Mouse (Mus musculus) cortical plate, adult 2 months (tissue): Measurements from ENCODE around the gene Cfap73. TPM values are rescaled to one million over a fixed set of nuclear protein-coding genes. Genes with fewer than 3 reads are reported as not detected.
A peak's percentile ranks its signal among the peaks of the same experiment; 100 is the strongest.

Source experiments
- H3K27ac ChIP-seq: fragments of 200-500 bp; 2 replicates; pipeline ENCODE4 v1.5.1; 2012; ENCODE audit warnings: low read length, control low read depth, inconsistent platforms; ENCODE audit not compliant: insufficient read depth
- H3K4me1 ChIP-seq: fragments of 200-500 bp; 2 replicates; pipeline ENCODE4 v1.6.1; 2011; ENCODE audit warnings: low read length; ENCODE audit not compliant: control insufficient read depth, insufficient read depth
- H3K4me3 ChIP-seq: fragments of 200-500 bp; 2 replicates; pipeline ENCODE4 v1.5.1; 2011; ENCODE audit warnings: mild to moderate bottlenecking, low read length, control low read depth; ENCODE audit not compliant: insufficient read depth
- CTCF ChIP-seq: fragments of 200-500 bp; IDR thresholded peaks from 2 replicates; pipeline ENCODE4 v1.5.1; 2011; ENCODE audit warnings: mild to moderate bottlenecking, control low read depth, low read length; ENCODE audit not compliant: insufficient read depth; ENCODE audit errors: extremely low read depth
- POLR2A ChIP-seq: fragments of 200-500 bp; IDR thresholded peaks from 2 replicates; pipeline ENCODE4 v1.6.1; 2011; ENCODE audit warnings: mild to moderate bottlenecking, low read length, control low read depth; ENCODE audit not compliant: insufficient read depth; ENCODE audit errors: extremely low read depth
- polyA plus RNA-seq: library from polyadenylated mRNA; depleted of rRNA; stranded (reverse); fragments of >200 nt; gene quantifications from 2 replicates; pipeline ENCODE4 v1.2.3, GENCODE M21; 2012

Gene Cfap73
- polyA plus RNA-seq, 1 experiment = 0.10 TPM

DNA sequence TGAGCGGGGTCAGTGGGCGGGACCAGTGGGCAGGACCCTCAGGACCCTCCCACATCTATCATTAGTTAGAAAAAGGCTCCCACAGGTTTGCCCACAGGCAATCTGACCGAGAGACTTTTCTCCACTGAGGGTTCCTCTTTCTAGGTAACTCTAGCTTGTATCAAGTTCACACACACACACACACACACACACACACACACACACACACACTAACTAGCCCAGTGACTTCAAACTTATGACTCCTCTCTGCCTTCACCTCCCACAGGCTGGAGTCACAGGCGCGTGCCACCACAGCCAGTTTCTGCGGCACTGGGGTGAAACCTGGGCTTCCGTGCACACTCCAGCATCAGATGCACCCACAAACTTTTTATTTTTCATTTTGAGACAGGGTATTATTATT lies 34.7 kb upstream of the Cfap73 start:
- TF ChIP-seq CTCF (no peak), POLR2A (no peak)
- H3K4me1 ChIP-seq = no peaks in the 10 kb centered on the region
- no peak overlapping the region for H3K4me3 ChIP-seq
- no peak overlapping the region for H3K27ac ChIP-seq

DNA sequence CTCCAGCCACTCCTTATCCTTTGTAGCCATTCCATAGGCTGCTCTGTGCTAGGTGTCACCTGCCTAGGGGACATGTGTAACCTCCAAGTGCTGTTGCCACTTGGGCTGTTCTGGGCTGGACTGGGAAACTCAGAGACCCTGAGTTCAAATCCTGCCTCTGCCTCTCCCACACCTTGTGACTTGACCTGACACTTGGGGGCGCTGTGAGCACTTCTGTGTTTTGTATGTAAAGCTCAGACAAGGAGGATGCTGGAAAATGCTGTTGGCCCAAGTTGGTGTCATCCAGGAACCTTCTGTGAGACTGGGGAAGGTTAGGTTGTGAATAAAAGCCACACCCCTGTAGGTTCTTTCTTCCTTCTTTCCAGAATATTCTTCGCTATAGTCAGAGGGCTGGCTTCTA lies 30.9 kb upstream of the Cfap73 start:
- Histone ChIP-seq H3K4me1 (peaks cover 6% of the 10 kb centered on the region), H3K27ac (no peak overlapping the region), H3K4me3 (no peak overlapping the region)
- TF ChIP-seq CTCF = 0 out of 2 replicates have a peak, but pooled peaks have one; percentile 2
- TF ChIP-seq POLR2A = no peak

DNA sequence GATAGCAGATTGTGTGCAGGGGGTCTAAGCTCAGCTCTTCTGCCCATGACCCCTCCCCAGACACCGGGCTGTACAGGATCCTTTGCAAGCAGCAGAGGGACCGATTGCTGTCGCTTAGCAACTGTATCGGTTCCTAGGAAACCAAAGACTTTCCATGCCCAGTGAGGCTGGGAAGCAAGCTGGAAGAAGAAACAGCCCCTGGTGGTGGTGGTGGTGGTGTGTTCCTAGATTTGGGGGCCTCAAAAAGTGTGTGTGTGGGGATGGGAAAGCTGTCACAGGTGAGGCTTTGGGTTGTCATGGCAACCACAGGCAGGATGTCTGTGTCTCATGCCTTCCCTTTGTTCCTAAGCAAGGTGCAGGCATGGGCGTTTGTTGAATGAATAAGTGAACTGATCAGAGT lies 26.8 kb upstream of the Cfap73 start:
- H3K4me1 ChIP-seq = peaks cover 8% of the 10 kb centered on the region
- H3K4me3 ChIP-seq = no peak overlapping the region
- H3K27ac ChIP-seq = peak overlapping the region; percentile 63
- TF ChIP-seq POLR2A (no peak), CTCF (no peak)

DNA sequence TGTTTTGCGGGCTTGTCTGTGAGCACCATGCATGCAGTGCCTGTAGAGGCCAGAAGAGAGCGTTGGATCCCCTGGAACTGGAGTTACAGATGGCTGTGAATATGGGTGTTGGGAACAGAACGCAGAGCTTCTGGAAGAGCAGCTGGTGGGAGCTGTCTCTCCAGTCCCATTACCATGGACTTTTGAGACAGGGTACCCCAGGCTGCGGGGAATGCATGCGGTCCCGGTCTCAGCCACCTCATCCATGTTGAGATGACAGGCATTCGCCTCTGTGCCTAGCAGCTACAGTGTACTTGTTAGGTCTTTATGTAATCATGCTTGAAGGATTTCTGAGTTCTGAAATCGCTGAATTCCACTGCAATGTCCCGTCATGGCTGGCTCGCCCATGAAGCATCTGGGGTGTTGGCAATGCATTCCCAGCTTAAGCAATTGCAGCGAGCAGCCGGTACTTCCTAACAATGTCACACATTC lies 22.3 kb upstream of the Cfap73 start:
- 0 out of 2 replicates have a peak overlapping the region, but pooled peaks have one; percentile 49 for H3K27ac ChIP-seq
- no peak overlapping the region for H3K4me3 ChIP-seq
- H3K4me1 ChIP-seq = peaks cover 22% of the 10 kb centered on the region
- TF ChIP-seq POLR2A = no peak
- TF ChIP-seq CTCF = peak; percentile 32; the same call in 1 of the 2 replicates

DNA sequence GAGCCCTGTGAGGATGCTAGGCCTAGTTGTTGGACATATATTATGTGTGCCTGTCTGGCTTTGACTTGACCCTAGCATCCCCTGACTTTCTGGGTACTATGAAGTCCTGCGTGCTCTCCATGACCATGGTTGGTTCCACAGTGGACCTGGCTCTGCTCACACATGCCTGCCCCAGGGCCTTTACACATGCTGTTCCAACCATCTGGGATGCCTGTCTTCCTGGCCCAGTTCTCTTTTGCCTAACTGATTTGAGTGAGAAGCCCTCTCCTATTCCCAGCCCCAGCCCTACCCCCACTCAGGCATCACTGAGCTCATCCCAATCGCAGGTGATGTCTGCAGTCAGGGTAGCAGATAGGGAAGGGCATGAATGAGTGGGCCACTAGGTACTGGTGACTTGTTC lies 19.8 kb upstream of the Cfap73 start:
- no peak for TF ChIP-seq CTCF
- no peak for TF ChIP-seq POLR2A
- H3K4me1 ChIP-seq = peaks cover 17% of the 10 kb centered on the region
- peak overlapping the region; percentile 9; the same call in 1 of the 2 replicates for H3K4me3 ChIP-seq
- peak overlapping the region; percentile 71 for H3K27ac ChIP-seq

DNA sequence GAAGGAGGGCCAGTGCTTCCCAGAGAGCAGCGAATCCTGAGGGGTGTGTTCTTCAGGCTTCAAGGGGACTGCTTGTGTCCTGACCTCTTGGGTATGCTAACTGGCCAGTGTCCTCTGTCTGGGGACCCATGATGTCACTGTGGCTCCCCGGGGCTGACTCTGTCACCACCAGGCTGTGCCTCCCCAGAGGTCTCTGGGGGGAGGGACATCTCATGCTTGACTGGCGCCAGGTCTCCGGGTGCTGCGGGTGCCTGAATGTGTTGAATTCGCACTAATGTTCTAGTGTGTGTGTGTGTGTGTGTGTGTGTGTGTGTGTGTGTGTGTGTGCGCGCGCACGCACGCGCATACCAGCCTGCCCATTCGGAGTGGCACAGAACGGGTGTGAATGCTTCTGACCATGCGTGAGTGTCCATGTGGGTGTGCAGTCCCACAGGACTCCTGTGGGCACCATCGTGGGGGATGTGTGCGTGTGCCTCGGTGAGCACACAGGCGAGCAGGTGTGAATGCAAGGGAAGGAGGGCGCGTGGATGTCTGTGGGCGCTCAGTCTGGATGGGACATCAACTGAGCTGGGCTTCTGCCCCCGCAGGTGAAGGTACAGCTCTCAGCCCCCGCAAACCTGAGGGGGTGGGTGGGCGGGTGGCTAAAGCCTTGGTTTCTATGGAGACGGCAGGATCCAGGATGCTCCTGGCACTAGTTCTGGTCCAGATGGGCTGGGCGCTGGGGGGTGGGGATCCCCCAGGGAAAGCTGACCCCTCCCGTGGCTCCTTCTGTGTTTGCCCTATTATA lies 19.1 kb upstream of the Cfap73 start:
- TF ChIP-seq CTCF (no peak), POLR2A (no peak)
- Histone ChIP-seq H3K4me3 (peak overlapping the region; percentile 28), H3K27ac (peak overlapping the region; percentile 71), H3K4me1 (peaks cover 17% of the 10 kb centered on the region)

DNA sequence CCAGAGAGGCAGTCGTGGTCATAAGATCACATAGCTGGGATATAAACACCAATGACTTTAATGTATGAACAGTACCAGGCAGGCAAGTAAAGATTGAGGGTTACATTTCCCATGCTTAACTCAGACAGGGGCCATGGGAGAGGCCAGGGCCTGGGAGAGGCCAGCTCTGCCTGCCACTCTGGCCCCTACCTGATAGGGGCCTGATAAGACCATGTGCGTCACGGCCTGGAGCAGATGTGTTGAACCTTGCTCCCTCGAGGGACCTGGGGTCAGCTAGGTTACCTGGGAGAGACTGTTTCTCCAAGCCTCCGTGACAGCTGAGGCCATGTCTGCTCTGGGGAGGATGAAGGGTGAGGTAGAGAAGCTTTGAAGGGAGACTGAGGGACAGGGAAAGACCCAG lies 17.2 kb upstream of the Cfap73 start:
- peak overlapping the region; percentile 78; the same call in 1 of the 2 replicates for H3K27ac ChIP-seq
- TF ChIP-seq CTCF = no peak
- H3K4me1 ChIP-seq = peaks cover 19% of the 10 kb centered on the region
- H3K4me3 ChIP-seq = peak overlapping the region; percentile 73

DNA sequence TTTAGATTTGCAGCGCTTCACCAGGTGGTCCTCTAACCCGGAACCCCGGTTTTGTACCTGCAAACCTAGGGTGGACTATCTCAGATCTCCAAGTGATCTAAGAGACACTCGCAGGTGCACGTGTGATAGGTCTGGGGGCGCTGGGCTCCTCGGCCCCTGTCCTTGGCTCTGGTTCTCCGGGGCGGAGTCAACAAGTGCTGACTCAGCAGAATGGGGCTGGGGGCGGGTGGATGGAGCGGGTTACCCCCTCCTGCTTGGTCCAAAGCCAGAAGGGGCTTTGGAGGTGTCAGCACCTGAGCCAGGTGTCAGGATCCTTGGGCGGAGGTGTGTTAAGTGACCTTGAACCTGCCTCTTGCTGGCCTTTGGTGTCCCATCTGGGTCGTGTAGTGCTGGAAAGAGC lies 15.9 kb upstream of the Cfap73 start:
- H3K4me3 ChIP-seq = peak overlapping the region; percentile 73
- peaks cover 13% of the 10 kb centered on the region for H3K4me1 ChIP-seq
- TF ChIP-seq POLR2A (no peak), CTCF (no peak)
- H3K27ac ChIP-seq = peak overlapping the region; percentile 79

DNA sequence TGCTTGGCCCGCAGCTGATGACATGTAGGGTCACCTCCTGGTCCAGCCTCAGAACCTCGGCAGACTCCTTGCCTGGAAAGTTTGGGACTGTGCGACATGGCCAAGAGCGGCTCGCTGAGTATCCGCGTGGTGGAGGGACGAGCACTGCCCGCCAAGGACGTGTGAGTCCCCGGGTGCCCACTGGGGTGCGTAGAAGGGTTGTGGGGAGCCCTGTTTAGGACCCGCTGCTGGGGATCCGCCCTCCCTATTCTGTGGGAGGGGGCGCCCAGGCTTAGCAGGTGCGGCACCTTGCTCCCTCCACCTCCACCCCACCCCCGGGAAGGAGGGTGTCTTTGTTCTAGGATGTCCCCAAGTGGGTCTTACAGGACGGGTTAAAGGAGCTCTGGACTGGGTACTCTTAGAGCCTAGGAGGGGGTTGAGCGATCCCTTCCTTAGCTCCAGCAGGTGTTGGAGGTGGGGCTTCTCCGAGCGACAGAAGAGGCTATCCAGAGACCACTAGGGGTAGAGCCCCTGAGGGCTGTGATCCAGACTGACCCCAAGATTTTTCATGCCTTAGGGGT lies 15.4 kb upstream of the Cfap73 start:
- peak overlapping the region; percentile 73 for H3K4me3 ChIP-seq
- H3K27ac ChIP-seq = peak overlapping the region; percentile 79
- H3K4me1 ChIP-seq = peaks cover 9% of the 10 kb centered on the region
- TF ChIP-seq POLR2A = no peak
- no peak for TF ChIP-seq CTCF
